Mouse (Mus musculus) 416B (cell line): Measurements from ENCODE around the gene Ltbp3.

Experiments
- DNase-seq: peaks from one replicate; pipeline ENCODE4 v3.0.0; 2011; ENCODE audit warnings: low read depth

Gene Ltbp3

DNA sequence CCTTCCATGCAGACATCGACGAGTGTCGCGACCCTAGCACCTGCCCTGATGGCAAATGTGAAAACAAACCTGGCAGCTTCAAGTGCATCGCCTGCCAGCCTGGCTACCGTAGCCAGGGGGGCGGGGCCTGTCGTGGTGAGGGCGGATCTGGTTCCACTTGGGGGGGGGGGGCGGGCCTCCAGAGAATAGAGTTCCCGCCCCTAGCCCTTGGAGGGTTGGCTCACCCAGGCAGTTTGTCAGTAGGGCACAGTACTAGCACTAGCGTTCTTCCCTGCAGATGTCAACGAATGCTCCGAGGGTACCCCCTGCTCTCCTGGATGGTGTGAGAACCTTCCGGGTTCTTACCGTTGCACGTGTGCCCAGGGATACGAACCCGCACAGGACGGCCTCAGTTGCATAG lies 11.0 kb downstream of the Ltbp3 start:
- no peak for DNase-seq

DNA sequence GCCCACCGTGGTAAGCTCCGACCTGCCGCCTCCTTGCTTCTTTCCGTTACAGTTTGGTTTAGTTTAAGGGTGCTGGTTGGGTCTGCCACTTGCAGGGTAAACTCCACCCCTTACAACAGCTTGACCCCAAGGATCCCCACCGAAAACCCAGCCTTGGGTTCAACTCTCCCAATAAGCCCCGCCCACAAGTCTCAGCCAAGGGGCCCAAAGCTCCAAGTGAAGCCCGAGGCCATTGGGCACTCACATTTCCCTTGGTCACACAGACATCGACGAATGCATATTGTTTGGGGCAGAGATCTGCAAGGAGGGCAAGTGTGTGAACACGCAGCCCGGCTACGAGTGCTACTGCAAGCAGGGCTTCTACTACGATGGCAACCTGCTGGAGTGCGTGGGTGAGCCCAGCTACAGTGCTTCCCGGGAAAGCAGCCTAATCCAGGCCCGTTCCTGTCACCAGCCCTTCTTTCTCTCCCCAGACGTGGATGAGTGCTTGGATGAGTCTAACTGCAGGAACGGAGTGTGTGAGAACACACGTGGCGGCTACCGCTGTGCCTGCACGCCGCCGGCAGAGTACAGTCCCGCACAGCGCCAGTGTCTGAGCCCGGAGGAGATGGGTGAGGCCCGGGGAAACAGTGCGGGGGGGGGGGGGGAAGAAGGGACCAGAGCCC lies 15.7 kb downstream of the Ltbp3 start:
- no peak for DNase-seq

- DNase-seq = no peak
Measured at GRCm38 (mm10) chr19:5756991-5757636, 16.4 kb downstream of the Ltbp3 start.

- DNase-seq = no peak
Measured at GRCm38 (mm10) chr19:5758878-5759403, 18.2 kb downstream of the Ltbp3 start.

- no peak for DNase-seq
Measured at GRCm38 (mm10) chr19:5763163-5763562, 22.5 kb downstream of the Ltbp3 start.

DNA sequence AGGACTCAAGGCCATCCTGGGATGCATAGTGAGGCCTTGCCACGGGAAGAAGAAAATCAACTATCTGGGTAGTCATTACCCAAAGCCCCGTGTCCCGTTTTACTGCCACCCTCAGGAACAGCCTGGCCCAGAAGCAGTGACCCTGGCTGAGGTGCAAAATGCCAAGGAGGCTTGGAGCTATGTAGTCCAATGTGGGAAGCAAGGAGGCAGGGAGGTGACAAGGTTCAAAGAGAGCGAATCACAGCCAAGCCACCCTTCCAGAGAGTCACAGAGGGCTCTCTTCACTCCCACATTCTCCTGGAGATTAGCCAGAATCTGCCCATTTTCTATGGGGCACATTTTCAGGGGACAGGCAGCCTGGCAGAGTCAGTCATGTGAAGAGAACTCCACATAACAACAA lies 26.6 kb downstream of the Ltbp3 start:
- DNase-seq = no peak

GRCm38 (mm10) chr19:5770311-5770710 lies 29.6 kb downstream of the Ltbp3 start:
- DNase-seq = no peak

- peak; percentile 92 for DNase-seq
Measured at GRCm38 (mm10) chr19:5770925-5771860, 30.5 kb downstream of the Ltbp3 start, which contains the start of gene Scyl1. Scyl1 (minus strand) TSS chr19:5771419.

DNA sequence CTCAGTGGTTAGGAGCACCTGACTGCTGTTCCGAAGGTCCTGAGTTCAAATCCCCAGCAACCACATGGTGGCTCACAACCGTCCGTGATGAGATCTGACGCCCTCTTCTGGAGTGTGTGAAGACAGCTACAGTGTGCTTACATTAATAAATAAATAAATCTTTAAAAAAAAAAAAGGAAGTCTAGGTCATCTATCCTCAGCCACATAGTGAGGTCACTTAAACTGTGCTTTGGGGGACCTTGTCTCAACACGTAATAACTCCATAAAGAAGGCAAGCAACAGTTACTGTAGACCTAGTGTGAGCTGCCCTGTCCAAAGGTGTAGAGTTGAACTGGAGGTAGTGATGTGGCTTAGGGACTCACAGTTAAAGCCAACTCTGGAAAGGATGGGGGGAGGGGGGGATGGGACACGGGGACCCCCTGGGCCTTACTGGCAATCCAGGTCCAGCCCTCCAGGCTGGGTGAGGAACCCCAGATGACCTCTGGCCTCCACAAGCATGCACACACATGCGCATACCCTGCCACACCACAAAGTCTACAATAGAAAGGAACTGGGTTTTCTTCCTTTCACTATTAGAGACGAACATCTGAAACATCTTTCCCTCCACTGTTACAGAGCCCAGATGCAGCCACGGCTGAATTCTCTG lies 36.8 kb downstream of the Ltbp3 start:
- DNase-seq = peak; percentile 71

GRCm38 (mm10) chr19:5778312-5778711 lies 37.6 kb downstream of the Ltbp3 start:
- no peak for DNase-seq

GRCm38 (mm10) chr19:5780203-5780602 lies 39.5 kb downstream of the Ltbp3 start:
- DNase-seq = peak; percentile 64

- DNase-seq = no peak
Measured at GRCm38 (mm10) chr19:5781532-5781931, 40.8 kb downstream of the Ltbp3 start.

- peak; percentile 60 for DNase-seq
Measured at GRCm38 (mm10) chr19:5782121-5782520, 41.4 kb downstream of the Ltbp3 start.

DNA sequence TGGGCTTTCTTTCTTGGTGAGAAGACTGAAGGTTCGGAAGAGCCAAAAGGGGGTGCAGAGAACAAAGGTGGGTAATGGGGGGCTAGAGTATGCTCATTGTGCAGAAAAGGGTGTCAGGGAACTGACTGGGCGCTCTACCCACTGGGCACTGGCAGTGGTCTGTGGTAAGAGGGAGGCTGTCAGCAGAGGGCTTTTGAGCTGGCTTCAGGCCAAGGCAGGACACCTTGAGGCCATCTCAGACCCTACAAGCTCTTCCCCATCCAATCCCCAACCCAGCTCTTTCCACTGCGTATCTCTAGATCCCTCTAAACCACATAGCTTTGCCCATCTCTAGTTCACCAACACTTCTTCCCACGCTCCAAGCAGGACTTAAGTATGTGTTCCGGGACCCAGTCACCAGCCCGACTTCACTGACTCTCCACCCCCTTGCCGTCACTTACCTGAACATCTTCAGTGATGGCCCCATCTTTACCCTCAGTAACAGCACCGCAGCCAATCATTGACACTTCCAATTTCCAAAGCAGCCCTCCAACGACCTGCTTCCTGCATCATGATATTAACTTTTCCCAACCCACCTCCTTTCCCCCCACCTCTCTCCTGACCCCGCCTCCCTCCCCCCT lies 44.4 kb downstream of the Ltbp3 start:
- DNase-seq = peak; percentile 44

DNA sequence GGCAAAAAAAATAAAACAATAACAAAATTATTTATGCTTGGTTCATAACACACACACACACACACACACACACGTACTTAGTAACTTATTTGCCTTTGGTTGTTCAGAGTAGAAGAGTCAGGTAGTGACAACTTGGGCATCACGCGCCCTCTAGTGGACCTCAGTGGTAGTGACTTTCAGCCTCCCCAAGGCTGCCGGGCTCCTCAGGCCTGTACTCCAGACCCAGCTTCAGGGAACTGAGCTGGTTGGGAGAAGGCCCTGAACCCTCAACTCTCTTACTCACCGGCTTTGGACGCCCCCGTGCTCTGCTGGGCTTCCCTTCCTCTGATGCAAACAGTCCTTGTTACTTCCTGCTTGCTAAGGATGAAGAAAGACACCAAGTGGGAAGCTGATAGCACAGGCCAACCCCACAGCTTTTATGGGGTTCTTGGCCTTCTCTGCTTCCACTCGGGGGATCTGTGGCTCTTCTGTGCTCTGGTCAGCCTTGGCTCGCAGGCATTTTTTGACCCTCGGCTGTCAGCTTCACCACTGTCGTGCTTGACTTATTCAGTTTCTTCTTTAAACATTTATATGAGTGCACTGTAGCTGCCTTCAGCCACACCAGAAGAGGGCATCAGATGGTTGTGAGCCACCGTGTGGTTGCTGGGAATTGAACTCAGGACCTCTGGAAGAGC lies 45.9 kb downstream of the Ltbp3 start:
- DNase-seq = peak; percentile 91

- DNase-seq = peak; percentile 95
Measured at GRCm38 (mm10) chr19:5787128-5787635, 46.5 kb downstream of the Ltbp3 start.

GRCm38 (mm10) chr19:5787920-5788319 lies 47.2 kb downstream of the Ltbp3 start:
- no peak for DNase-seq

- no peak for DNase-seq
Measured at GRCm38 (mm10) chr19:5788620-5789019, 47.9 kb downstream of the Ltbp3 start.

GRCm38 (mm10) chr19:5789066-5789465 lies 48.4 kb downstream of the Ltbp3 start:
- no peak for DNase-seq

DNA sequence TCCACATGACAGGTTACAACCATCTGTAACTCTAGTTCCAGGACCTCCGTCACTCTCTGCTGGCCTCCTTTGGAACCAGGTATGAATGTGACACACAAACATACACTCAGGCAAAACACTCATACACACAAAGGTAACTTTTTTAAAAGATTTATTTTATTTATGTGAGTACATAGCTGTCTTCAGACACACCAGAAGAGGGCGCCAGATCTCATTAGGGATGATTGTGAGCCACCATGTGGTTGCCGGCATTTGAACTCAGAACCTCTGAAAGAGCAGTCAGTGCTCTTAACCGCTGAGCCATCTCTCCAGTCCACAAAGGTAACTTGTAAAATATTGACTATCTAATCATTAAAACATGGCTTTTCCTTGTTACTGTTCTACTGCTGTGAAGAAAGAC lies 50.6 kb downstream of the Ltbp3 start:
- DNase-seq = no peak

DNA sequence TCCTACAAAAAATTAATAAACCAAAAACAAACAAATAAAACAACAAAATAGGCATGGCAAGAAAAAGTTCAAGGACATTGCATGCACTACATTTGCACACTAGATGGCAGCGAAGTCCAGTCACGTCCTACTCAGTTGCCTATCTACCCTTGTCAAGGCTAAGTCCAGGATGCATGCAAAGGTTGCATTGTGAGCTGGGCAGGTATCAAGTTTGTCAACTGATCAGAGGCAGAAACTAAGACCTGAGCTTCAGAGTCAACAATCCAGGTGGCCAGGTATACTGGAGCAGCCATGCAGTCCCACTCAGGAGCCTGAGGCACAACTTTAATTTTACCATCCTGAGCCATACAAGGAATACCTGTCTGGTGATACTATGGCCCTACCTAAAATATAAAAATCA lies 52.4 kb downstream of the Ltbp3 start:
- peak; percentile 86 for DNase-seq
